ENCODE assay signal across 9 mouse cellular contexts in the genomic region with DNA sequence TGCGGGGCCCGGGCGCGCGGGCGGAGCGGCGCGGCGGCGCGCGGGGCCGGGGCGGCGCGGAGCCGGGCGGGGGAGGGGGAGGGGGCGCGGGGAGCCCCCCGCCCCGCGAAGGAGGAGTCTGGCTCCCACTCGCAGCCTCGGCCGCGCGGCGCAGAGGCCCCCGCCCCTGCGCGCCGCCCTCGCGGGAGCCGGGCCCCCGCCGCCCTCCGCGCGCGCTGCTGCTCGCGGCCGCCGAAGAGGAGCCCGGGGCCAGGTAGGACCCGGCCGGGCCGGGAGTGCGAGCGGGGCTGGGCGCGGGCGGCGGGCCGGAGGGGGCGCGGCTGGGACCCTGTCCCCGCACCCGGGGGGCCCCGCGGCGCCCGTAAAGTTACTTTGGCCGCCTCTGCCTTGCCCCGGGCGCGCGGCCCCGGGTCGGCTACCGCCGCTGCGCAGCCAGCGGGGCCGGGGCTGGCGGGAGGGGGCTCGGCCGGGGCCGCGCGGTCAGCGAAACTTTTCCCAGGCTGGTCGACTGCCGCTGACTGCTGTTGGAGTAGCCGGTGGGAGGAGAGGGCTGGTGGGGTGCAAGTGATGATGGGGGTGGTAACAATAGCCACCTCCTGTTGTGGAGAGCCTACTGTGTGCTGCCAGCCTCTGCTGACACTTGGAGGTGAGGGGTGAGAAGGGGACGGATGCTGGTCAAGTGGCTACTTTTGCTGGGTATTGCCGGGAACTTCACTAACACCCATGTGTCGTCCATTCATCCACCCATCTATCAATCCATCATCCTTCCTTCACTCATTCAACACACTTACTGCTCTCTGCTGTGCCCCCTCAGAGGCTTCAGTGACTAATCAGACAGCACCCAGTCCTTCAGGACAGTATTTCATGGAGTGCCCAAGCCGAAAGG. TPM values are rescaled to one million over a fixed set of nuclear protein-coding genes. Genes with fewer than 3 reads are reported as not detected.
A peak's percentile ranks its signal among the peaks of the same experiment; 100 is the strongest.
DNase-seq lines count a peak whose midpoint lies in the region; ATAC-seq lines count a peak whose summit lies in the region.
"Had no signal": no experiment of that assay in that cellular context is flagged by ENCODE, and none has a peak within 500 bp of the region (broad histone marks: within the 10 kb centered on the region; RNA-seq: fewer than 3 reads in every experiment).

No protein-coding gene starts in this region.

- H3K4me1 ChIP-seq in lung, embryonic 16.5 days (replicated peaks; ENCODE audit: control insufficient read depth, insufficient read depth, low read length) = no peaks in the 10 kb centered on the region; the same call in 1 of the 2 replicates
- peaks cover 67% of the 10 kb centered on the region for H3K4me1 ChIP-seq in forebrain, embryonic 15.5 days
- H3K4me1 ChIP-seq in liver, embryonic 12.5 days = no peaks in the 10 kb centered on the region
- H3K4me1 ChIP-seq in stomach, embryonic 15.5 days = peaks cover 8% of the 10 kb centered on the region; the same call in 1 of the 2 replicates

- H3K4me3 ChIP-seq in lung, embryonic 16.5 days (ENCODE audit: low read length) = peak overlapping the region; percentile 49
- peak overlapping the region; percentile 80 for H3K4me3 ChIP-seq in forebrain, embryonic 15.5 days
- H3K4me3 ChIP-seq in liver, embryonic 12.5 days = peak overlapping the region; percentile 41
- peak overlapping the region; percentile 52 for H3K4me3 ChIP-seq in stomach, embryonic 15.5 days (replicated peaks)

- WGBS in lung, embryonic 16.5 days = 2% methylated on average over 31 of the region's 92 CpGs
- 1% methylated on average over 51 of the region's 92 CpGs for WGBS in forebrain, embryonic 15.5 days
- 5% methylated on average over 45 of the region's 92 CpGs for WGBS in liver, embryonic 12.5 days (ENCODE audit: insufficient replicate concordance)
- 2% methylated on average over 69 of the region's 92 CpGs for WGBS in stomach, embryonic 15.5 days

- intact Hi-C loops in left cerebral cortex, postnatal 25 days (cut with DNase I) = loop anchor here (1.0 to 5.0 kb wide), 2 partner anchors 62 to 112 kb away; no protein-coding TSS in a partner anchor

- H3K27me3 ChIP-seq in lung, embryonic 16.5 days (ENCODE audit: control insufficient read depth, insufficient read depth, low read depth, low read length) = peaks cover 50% of the 10 kb centered on the region
- no peaks in the 10 kb centered on the region for H3K27me3 ChIP-seq in forebrain, embryonic 15.5 days
- H3K27me3 ChIP-seq in liver, embryonic 12.5 days (replicated peaks) = peaks cover 68% of the 10 kb centered on the region
- peaks cover 58% of the 10 kb centered on the region for H3K27me3 ChIP-seq in stomach, embryonic 15.5 days (replicated peaks)

- ATAC-seq in lung, embryonic 16.5 days (ENCODE audit: low read depth) = peak; percentile 37; the same call in 1 of the 2 replicates
- 0 out of 2 replicates have a peak, but pooled peaks have one; percentile 21 for ATAC-seq in forebrain, embryonic 15.5 days (replicated peaks)
- ATAC-seq in liver, embryonic 12.5 days = no peak
- peak; percentile 53; the same call in 1 of the 2 replicates for ATAC-seq in stomach, embryonic 15.5 days (ENCODE audit: insufficient read depth, low FRiP score, low read depth)

- H3K27ac ChIP-seq in lung, embryonic 16.5 days (ENCODE audit: low read length) = no peak overlapping the region
- H3K27ac ChIP-seq in forebrain, embryonic 15.5 days (replicated peaks) = peak overlapping the region; percentile 95
- no peak overlapping the region for H3K27ac ChIP-seq in liver, embryonic 12.5 days
- H3K27ac ChIP-seq in stomach, embryonic 15.5 days = no peak overlapping the region

- H3K9me3 ChIP-seq in lung, embryonic 16.5 days (ENCODE audit: control insufficient read depth, low read length) = no peaks in the 10 kb centered on the region
- no peaks in the 10 kb centered on the region for H3K9me3 ChIP-seq in forebrain, embryonic 15.5 days
- no peaks in the 10 kb centered on the region for H3K9me3 ChIP-seq in liver, embryonic 12.5 days (replicated peaks)
- H3K9me3 ChIP-seq in stomach, embryonic 15.5 days = no peaks in the 10 kb centered on the region

- H3K36me3 ChIP-seq in lung, embryonic 16.5 days (ENCODE audit: control insufficient read depth, insufficient read depth, low read length) = no peaks in the 10 kb centered on the region
- no peaks in the 10 kb centered on the region for H3K36me3 ChIP-seq in forebrain, embryonic 15.5 days
- H3K36me3 ChIP-seq in liver, embryonic 12.5 days = no peaks in the 10 kb centered on the region
- H3K36me3 ChIP-seq in stomach, embryonic 15.5 days = no peaks in the 10 kb centered on the region

- DNase-seq in lung, postnatal 14 days = no peak
- DNase-seq in frontal cortex, postnatal 14 days (ENCODE audit: low spot score in 2 of 2) = no peak
- DNase-seq in kidney, adult 8-10 months = no peak
- DNase-seq in left cerebral cortex, postnatal 25 days (ENCODE audit: low spot score in 2 of 2) = no peak
- DNase-seq: cerebellum, postnatal 14 days had no signal

- H3K4me2 ChIP-seq in lung, embryonic 16.5 days (ENCODE audit: low read depth, low read length) = peak overlapping the region; percentile 84
- H3K4me2 ChIP-seq in forebrain, embryonic 15.5 days (replicated peaks) = peak overlapping the region; percentile 80
- H3K4me2 ChIP-seq in liver, embryonic 12.5 days = peak overlapping the region; percentile 54
- H3K4me2 ChIP-seq in stomach, embryonic 15.5 days = peak overlapping the region; percentile 84

- 0 out of 2 replicates have a peak overlapping the region, but pooled peaks have one; percentile 34 for H3K9ac ChIP-seq in lung, embryonic 16.5 days (ENCODE audit: low read length)
- H3K9ac ChIP-seq in forebrain, embryonic 15.5 days (replicated peaks) = peak overlapping the region; percentile 81
- no peak overlapping the region for H3K9ac ChIP-seq in liver, embryonic 12.5 days
- no peak overlapping the region for H3K9ac ChIP-seq in stomach, embryonic 15.5 days

RNA-seq across cellular contexts. Expression of a gene that starts 0.8 kb away (rescaled TPM):
- 0.43 and 0.73 TPM in 2 replicates for polyA plus RNA-seq in lung, embryonic 16.5 days (2015; fragmentation: Nextera tagmentation; extraction: Ambion mirVana)
- 323 and 347 TPM in 2 replicates for polyA plus RNA-seq in forebrain, embryonic 15.5 days (2015; fragmentation: Nextera tagmentation; extraction: Ambion mirVana)
- 0.10 and 0.11 TPM in 2 replicates for polyA plus RNA-seq in liver, embryonic 12.5 days (2016; fragmentation: Nextera tagmentation; extraction: Ambion mirVana)
- polyA plus RNA-seq in stomach, embryonic 15.5 days (2015; fragmentation: Nextera tagmentation; extraction: Ambion mirVana) = 0.88 and 1.1 TPM in 2 replicates
- total RNA-seq in left cerebral cortex, postnatal 25 days (2021) = 100 to 1,000 TPM; 170 to 215 TPM

RNA-seq across cellular contexts. Expression of a gene that starts 55.3 kb away (rescaled TPM):
- 3.8 and 4.9 TPM in 2 replicates for polyA plus RNA-seq in lung, embryonic 16.5 days (2015; fragmentation: Nextera tagmentation; extraction: Ambion mirVana)
- polyA plus RNA-seq in forebrain, embryonic 15.5 days (2015; fragmentation: Nextera tagmentation; extraction: Ambion mirVana) = 17.9 and 20.9 TPM in 2 replicates
- polyA plus RNA-seq in liver, embryonic 12.5 days (2016; fragmentation: Nextera tagmentation; extraction: Ambion mirVana) = 0.50 and 0.72 TPM in 2 replicates
- 10.3 and 10.9 TPM in 2 replicates for polyA plus RNA-seq in stomach, embryonic 15.5 days (2015; fragmentation: Nextera tagmentation; extraction: Ambion mirVana)
- 10 to 100 TPM; 82.1 to 84.7 TPM for total RNA-seq in left cerebral cortex, postnatal 25 days (2021)

Comparison
In these comparisons a context has a peak if more than half of its experiments do, and no peak if none do; other contexts are left out.
1. H3K9ac ChIP-seq: peak in lung, embryonic 16.5 days (single experiment) and forebrain, embryonic 15.5 days (single experiment); none in liver, embryonic 12.5 days (single experiment) and stomach, embryonic 15.5 days (single experiment).
2. RNA of a gene that starts 0.8 kb away (polyA plus RNA-seq): 323 to 347 TPM in forebrain, embryonic 15.5 days; 0.88 to 1.1 TPM in stomach, embryonic 15.5 days, 0.43 to 0.73 TPM in lung, embryonic 16.5 days and 0.10 to 0.11 TPM in liver, embryonic 12.5 days; every median in the first group is over 100 times any median in the second.
3. Peak in every context shown above with its lines, with median percentiles within 50 percentile points of each other: H3K4me2 ChIP-seq and H3K4me3 ChIP-seq.